Mouse (Mus musculus): Measurements from ENCODE around the gene Birc6.
A peak's percentile ranks its signal among the peaks of the same experiment; 100 is the strongest.

The Birc6 gene

DNA sequence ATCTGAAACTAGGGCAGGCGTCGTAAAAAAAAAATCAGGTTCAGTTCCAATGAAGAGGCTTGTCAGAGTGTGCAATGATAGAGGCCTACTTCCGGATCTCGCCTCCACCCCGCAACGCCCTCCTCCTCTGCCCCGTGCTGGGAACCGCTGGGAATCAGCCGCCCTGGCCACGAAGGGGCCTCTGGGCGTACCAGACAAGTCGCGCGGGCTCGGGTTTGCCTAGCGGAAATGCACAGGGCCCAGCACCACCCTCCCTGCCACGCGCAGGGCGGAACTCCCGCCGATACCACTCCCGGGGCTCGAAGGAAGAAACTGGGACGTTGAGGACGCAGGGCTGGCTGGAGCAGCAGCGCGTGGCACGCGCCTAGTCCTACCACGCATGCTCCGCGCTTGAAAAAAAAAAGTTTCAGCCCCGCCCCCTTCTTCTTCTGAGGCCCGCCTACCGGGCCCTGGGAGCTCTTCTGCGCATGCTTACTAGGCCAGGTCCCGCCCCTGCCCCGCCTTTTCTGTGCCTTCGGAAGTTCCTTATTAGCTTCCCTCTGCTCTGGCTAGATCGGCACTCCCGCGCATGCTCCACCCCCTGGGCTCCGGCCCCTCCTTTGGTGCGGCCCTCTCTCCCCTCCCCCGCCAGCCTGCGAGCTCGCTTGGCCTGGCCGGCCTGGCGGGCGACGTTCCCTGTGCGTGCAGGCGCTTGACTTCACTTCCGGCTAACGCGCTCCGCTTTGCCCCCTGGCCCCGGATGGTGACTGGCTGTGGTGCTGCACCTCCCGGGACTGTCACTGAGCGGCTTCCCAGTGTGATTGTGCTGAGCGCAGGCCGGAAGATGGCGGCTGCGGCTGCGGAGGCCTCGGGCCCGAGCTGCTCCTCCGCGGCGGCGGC is at the start of gene Birc6:
Gene Birc6, plus strand, starts transcription at position 567 of the 879 bp plus-strand sequence.
- DNase-seq (ENCODE audit: low spot score in 2 of 2) = peak; percentile 100

DNA sequence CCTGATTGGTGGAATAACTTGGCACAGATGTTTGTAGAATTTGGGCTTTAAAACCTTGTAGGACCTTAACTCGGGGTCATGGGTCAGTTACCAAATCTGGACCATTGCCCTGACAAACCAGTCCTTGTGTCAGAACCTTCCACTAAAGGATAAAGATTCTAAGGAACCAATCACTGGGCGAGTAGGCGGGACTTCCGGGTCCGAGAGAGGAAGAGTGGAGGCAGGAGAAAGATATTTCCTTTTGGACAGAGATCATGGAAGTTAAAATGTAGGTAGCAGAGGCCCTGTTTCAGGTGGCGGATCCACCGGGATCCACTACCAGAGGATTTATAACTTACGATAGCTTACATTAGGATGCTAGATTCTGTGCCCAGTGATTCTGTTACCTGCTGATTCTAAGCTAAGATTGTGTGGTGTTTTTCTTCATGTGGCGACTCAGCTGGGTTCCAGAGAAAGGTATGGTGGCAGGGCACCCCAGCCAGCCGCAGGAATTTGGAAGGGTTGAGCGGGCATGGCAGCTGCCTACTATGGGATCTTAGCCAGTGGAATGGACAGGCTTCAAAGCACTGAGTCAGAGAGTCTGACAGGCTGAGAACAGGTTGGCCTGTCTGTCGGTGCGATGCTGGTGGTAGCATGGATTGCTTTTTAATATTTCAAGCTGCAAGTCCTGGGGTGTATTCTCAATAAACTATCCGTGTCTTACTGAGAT is 47.6 kb upstream of the Birc6 start:
- DNase-seq (ENCODE audit: low spot score in 2 of 2) = no peak

DNA sequence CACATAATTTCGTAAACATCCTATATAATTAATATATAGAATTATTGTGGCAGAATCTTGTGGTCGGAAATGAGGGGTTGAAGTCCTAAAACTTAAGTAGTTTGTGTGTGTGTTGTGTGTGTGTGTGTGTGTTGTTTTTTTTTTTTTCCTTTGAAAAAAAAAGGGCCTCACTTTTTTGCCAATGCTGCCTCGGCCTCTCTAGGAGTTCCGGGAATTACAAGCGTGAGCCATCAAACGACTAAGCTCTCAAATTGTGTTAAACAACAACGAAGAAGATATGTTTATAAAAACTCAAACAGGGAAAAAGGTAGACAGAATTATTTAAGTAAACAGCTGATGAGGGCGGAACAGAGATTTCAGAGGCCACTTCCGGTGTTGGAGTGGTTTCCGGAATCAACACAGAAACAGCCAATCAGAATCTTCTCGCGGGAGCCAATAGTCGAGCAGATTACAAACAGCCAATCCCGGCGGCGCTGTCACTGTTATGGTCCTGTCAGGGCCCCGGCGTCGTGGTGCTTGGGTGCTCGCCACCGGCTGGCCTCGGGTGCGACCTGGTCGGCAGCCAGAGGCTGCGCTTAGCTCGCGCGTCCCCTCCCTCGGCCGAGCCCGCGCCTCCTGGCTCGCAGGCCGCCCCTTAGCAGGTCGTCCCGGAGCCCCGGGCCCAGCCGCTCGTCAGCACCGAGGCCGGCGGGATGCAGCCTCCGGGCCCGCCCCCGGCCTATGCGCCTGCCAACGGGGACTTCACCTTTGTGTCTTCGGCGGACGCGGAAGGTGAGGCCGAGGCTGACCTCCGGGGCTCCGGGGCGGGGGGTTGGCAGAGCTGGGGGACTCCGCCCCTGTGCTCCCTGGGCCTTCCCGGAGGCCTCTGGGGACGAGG is 38.8 kb upstream of the Birc6 start, which contains the start of gene Yipf4:
Gene Yipf4, plus strand, starts transcription at position 470 of the 877 bp plus-strand sequence.
- DNase-seq (ENCODE audit: low spot score in 2 of 2) = peak; percentile 93 to 95

DNA sequence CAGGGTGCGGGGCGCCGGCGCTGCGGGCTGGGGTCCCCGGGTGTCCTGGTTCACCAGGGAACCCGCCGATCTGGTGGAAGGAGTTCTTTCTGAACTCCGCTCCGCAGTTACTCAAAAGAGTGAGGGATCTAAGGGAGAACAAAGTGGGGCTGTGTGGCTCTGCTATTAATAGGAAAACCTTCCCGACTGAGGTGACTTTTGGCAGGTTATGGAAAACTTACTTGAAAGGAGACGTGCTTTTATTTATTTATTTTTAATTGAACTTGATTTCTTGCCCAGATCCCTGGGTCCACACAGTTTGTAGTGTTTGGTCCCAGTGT is 38.2 kb upstream of the Birc6 start:
- no peak for DNase-seq (ENCODE audit: low spot score in 2 of 2)

DNA sequence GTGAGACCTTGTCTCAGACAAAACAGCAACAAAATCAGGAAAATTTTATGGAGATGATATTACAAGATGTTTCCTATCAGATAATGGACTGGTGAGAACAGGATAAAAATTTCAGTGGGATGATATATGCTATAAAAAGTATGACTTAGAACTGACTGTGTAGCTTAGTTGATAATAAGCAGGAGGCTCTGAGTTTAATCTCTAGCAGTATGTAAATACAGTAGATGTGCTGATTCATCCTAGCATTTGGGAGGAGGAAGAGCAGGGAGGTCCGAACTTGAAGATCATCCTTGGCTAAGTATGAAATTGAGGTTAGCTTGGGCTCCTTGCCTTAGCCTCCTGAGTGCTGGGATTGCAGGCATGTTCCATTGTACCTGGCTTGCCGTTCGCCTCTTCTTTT is 36.5 kb upstream of the Birc6 start:
- no peak for DNase-seq (ENCODE audit: low spot score in 2 of 2)

DNA sequence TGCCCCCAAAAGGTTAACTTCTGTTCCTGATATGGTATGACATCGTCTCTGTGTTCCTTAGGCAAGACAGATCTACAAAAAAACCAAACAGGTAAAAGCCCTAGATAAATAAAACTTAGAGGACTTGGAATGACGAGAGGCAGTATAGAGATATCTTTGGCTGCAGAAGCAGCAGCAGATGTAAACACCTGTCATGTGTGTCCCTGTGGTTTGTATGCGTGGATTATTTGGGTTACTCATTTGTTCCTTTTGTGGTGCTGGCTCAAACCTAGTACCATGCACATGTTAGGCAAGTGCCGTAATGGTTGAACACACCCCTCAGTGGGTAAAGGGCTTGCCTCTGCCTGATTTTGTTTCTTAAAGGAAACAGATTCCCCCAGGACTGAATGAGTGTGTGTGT is 27.9 kb upstream of the Birc6 start:
- DNase-seq (ENCODE audit: low spot score in 2 of 2) = no peak

DNA sequence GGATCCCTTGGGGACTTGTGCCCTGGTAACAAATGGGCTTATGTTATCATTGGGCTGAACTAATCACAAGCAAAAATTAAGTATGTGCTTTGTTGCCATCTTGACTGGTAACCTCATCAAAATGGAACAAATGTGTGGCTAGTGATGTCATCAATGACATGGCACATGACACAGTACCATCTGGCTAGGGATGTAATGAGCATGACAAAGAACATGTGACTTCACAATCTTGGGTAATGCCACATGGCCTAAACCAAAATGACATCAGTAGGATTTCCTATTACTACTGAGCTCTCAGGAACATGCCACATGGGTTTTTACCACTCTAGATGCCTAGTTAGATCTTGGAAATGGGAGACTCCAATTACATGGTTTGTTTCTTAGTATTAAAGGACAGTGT is 27.0 kb upstream of the Birc6 start:
- no peak for DNase-seq (ENCODE audit: low spot score in 2 of 2)

DNA sequence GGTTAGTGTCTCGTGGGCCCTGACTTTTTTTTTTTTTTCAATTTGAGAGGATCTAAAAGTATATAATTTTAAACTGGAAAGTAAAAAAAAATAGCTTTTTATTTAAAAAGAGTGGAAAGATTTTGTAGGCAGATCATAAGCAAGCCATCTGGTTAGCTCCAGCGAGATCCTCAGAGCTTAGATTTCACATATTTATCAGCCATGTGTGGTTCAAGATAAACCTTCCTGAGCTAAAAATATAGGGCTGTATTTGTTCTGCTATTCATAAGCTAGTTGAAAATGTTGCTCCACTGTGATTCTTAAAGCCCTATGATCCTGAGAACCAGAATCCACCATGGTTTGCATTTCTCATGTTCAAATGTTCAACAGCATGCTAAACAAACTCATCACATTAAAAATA is 20.2 kb upstream of the Birc6 start:
- DNase-seq (ENCODE audit: low spot score in 2 of 2) = no peak

DNA sequence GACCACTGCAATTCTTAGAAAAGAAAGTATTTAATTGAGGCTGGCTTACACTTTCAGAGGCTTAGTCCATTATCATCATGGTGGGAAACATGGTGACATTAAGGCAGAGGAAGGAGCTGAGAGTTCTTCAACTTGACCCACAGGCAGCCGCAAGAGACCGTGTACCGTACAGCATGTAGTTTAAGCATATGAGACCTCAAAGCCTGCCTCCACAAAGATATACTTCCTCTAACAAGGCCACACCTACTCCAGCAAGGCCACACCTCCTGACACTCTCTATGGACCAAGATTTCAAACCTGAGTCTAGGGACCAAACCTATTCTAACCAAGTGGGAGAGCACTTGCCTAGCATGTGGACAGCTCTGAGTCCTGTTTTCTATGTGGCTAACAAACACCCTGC is 19.5 kb upstream of the Birc6 start:
- no peak for DNase-seq (ENCODE audit: low spot score in 2 of 2)

DNA sequence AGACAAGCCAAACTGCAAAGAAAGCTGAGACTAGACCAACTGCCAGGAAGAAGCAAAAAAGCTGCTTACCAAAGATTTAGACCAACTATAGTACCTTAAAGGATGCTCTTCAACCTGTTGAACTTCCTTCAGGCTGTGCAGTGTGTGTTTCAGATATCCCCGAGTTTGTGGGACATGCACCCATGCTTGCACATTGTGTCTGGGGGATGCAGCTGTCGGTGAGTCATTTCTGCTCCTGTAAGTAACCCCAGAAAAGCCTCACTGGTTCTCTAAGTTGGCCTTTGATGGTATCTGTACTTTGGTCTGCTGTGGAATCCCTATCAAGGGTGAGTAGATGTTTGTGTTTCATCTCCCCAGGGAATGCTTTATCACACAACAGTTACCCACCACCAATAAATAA is 15.8 kb upstream of the Birc6 start:
- DNase-seq (ENCODE audit: low spot score in 2 of 2) = no peak

GRCm38 (mm10) chr17:74522797-74523723 is 5.0 kb upstream of the Birc6 start:
- no peak for DNase-seq (ENCODE audit: low spot score in 2 of 2)

DNA sequence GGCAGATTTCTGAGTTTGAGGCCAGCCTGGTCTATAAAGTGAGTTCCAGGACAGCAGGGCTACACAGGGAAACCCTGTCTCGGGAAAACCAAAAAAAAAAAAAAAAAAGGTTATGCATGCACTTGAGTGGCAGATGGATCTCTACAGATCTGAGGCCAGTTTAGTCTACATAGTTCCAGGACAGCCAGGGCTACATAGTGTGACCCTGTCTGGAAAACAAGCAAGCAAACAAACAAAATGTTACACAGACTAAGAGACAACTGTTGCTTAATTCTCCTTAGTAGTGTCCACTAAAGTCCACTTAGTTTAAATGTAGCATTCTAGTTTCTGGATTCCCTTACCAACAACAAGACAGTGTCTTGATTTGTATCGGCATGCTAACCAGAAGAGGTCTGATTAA is 2.0 kb upstream of the Birc6 start:
- no peak for DNase-seq (ENCODE audit: low spot score in 2 of 2)

DNA sequence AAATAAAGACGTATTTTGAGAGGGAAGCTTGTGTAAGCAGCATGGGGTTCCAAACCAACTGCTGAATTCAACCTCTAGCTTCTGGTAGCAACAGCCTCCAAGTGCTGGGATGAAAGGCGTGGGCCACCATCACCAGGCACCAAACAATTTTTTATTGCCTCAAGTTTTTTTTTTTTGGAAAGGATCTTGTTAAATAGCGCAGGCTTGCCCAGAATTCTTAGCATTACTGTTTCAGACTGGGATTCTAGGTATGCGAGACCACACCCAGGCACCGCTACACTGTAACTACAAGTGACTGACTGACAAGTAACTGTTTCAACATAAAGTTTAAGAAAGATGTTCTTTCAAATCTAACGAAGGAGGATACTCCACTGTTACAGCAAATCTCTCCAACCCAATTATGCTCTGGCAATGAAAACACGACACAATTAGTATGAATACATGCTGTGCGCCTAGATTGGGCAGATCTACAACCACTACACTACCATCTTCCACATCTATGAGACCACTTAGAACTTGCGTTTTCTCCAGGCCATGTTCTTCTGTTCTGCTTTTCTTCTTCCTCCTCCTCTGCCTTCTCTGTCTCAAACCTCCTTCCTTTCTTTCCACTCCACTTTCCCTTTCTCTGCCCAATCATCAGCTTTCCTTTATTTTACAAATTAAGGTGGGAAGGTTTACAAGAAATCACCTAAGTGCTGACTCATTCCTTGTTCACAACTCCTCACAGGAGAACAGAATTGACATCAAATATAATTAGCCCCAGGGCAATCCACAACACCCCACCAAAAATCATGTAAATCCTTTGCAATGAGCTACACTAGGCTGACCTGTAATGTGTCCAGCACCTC is 1.1 kb upstream of the Birc6 start:
- DNase-seq (ENCODE audit: low spot score in 2 of 2) = no peak

DNA sequence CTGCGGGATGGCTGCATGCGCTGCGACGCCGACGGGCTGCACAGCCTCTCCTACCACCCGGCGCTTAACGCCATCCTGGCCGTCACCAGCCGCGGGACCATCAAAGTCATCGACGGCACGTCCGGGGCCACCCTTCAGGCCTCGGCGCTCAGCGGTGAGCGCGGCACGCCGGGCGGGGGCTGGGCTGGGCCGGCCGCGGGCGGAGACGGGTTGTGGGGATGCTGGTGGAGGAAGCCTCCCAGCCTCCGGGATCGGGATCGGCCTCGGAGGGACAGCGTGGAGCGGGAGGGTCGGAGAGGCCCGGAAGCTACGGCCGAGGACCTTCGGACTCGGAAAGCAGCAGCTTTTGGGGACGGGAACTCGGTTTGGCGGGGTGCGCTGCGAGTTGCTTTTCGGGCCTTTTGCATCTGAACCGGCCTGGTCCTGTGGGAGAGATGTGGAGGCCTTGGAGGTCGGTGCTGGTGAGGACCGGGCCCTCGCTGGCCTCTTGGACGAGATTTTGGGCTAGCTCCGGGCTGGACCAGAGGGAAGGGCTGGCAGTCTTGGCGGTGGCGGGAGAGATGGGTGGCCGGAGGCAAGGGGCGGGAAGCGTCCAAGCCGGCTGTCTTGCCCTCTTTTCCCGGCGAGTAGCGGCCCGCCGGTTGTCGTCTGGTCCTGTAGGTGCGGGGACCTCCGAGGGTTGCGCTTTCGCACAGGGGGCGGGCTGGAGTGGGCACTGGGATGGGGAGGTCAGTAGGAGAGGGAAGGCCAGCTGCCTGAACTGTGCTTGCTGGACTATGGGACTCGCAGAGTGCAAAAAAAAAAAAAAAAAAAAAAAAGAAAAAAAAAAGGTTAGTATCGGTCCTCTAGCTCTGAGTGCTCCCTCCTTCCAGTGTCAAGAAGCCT is 795 bp downstream of the Birc6 start:
- DNase-seq (ENCODE audit: low spot score in 2 of 2) = peak in 1 of 2 experiments; percentile 20

DNA sequence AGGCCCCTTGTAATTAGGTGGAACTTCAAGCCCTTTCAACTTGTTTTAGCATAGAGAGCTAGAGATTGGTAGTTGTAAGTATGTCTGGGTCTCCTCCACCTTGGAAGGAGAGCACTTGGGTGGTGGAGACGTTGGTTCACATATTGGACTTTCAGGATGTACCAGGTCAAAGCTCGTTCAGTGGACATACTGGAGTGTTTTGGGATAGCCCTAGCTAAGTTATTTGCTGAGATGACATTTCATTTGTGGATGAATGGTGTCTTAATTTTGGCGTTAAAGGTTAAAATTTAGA is 1.4 kb downstream of the Birc6 start:
- DNase-seq (ENCODE audit: low spot score in 2 of 2) = no peak

GRCm38 (mm10) chr17:74534971-74535370 is 6.9 kb downstream of the Birc6 start:
- DNase-seq (ENCODE audit: low spot score in 2 of 2) = no peak

DNA sequence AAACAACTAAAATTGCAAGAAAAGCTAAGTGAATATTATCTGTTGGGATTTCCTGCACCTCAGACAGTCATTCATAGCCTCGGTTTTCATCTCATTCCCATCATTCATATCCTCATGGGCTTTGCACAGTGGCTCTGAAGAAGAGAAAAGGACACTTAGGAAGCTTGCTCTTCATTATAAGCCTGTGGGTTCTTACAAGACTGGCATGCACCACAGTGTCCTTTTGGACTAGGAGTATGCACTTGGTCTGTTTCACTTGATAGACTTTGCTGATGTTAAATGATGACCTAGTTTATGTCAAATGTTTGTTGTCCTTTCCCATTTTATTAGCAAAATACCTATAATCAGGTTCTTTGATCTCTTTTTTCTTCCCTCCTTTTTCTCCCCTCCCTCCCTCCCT is 9.4 kb downstream of the Birc6 start:
- no peak for DNase-seq (ENCODE audit: low spot score in 2 of 2)

DNA sequence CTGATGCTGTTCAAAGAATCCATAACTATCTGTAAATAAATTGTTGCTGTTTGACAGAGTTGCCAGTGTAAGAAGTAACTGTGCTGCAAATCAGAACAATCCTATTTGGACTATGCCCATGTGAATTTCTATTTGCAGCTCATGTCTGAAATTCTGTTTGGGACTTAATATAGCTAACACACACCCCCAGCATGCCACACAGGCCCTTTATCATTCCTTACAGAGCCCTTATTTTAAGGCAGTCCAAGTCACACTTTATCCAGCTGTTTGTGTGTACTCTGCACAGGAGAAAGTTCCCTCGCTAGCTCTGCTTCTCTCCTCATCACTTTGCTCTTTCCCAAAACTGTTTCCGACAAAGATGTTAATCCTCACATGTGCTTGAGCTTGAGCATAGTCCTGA is 15.5 kb downstream of the Birc6 start:
- no peak for DNase-seq (ENCODE audit: low spot score in 2 of 2)

- no peak for DNase-seq (ENCODE audit: low spot score in 2 of 2)
These were observed 26.0 kb downstream of the Birc6 start for GRCm38 (mm10) chr17:74554118-74554517.

All from frontal cortex, postnatal 14 days (tissue).